Mouse (Mus musculus) liver, adult 2 months (tissue): ENCODE measurements around the gene Tecpr2. TPM values are rescaled to one million over a fixed set of nuclear protein-coding genes. Genes with fewer than 3 reads are reported as not detected.

Experiments used
- DNase-seq: peaks from one replicate; pipeline ENCODE4 v3.0.0-alpha.2; 2011; ENCODE audit warnings: low read depth, low spot score; ENCODE audit errors: extremely low read depth
- H3K27ac ChIP-seq: fragments of 200-500 bp; replicated peaks from 2 replicates; pipeline ENCODE4 v1.5.1; 2012; ENCODE audit warnings: low read depth, mild to moderate bottlenecking, control low read depth, inconsistent platforms, low read length; ENCODE audit not compliant: insufficient read depth
- H3K27me3 ChIP-seq: fragments of 200-500 bp; 2 replicates; pipeline ENCODE4 v1.6.1; 2012; ENCODE audit warnings: mild to moderate bottlenecking, moderate library complexity, low read length, inconsistent platforms; ENCODE audit not compliant: control insufficient read depth, insufficient read depth
- H3K36me3 ChIP-seq: fragments of 200-500 bp; 2 replicates; pipeline ENCODE4 v1.6.1; 2012; ENCODE audit warnings: low read length, inconsistent platforms; ENCODE audit not compliant: control insufficient read depth, insufficient read depth
- H3K4me1 ChIP-seq: fragments of 200-500 bp; 2 replicates; pipeline ENCODE4 v1.6.1; 2011; ENCODE audit warnings: low read length; ENCODE audit not compliant: control insufficient read depth, insufficient read depth
- H3K4me3 ChIP-seq: fragments of 200-500 bp; 2 replicates; pipeline ENCODE4 v1.5.1; 2011; ENCODE audit warnings: low read depth, mild to moderate bottlenecking, control low read depth, low read length, moderate library complexity; ENCODE audit not compliant: insufficient read depth
- H3K79me2 ChIP-seq: fragments of 200-500 bp; 2 replicates; pipeline ENCODE4 v1.6.1; 2012; ENCODE audit warnings: inconsistent platforms, mild to moderate bottlenecking, low read length, moderate library complexity; ENCODE audit not compliant: control insufficient read depth, insufficient read depth
- H3K9ac ChIP-seq: fragments of 200-500 bp; 2 replicates; pipeline ENCODE4 v1.6.1; 2012; ENCODE audit warnings: low read depth, mild to moderate bottlenecking, control low read depth, inconsistent platforms, low read length
- CTCF ChIP-seq: fragments of 200-500 bp; IDR thresholded peaks from 2 replicates; pipeline ENCODE4 v1.5.1; 2011; ENCODE audit warnings: low read depth, low read length, control low read depth
- POLR2A ChIP-seq: fragments of 200-500 bp; IDR thresholded peaks from 2 replicates; pipeline ENCODE4 v1.6.1; 2011; ENCODE audit warnings: low read length, control low read depth; ENCODE audit not compliant: insufficient read depth; ENCODE audit errors: extremely low read depth
- WGBS: fragments of 180-500 bp; shearing (Covaris S2); methylation state at CpG from one replicate; pipeline ENCODE4 v1.1.7; 2018; 5-methylcytosine and 5-hydroxymethylcytosine counted together
- polyA plus RNA-seq: library from polyadenylated mRNA; depleted of rRNA; stranded (reverse); fragments of >200 nt; gene quantifications from 2 replicates; pipeline ENCODE4 v1.2.3, GENCODE M21; 2012
- total RNA-seq: library from RNA; depleted of rRNA; stranded (reverse); fragments of >200 nt; gene quantifications from 2 replicates; pipeline ENCODE4 v1.2.3, GENCODE M21; 2014

Tecpr2 gene
- total and polyA plus RNA-seq, 2 experiments, result 2.5 to 3.8 TPM

DNA sequence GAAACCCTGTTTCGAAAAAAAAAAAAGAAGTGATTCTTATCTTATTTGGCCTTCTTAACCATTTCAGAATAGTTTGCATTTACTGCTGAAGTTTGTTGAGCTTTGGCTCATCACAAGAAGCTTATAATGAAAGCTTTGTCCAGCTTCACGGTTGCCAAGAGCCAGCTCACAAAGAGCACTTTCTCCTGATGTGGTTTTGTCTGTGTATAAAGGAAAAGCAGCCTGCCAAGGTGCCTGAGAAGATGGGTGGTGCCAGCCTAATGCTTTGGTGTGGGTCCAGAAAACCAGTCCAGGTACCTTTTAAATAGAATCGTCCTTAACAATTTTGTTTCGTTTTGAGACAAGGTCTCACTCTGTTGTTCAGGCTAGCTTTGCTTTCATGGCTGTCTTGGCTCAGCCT is 13.0 kb downstream of the Tecpr2 start:
- no peak for DNase-seq
- Histone ChIP-seq H3K4me3 (no peak overlapping the region), H3K36me3 (peaks cover 6% of the 10 kb centered on the region), H3K27me3 (no peaks in the 10 kb centered on the region), H3K4me1 (no peaks in the 10 kb centered on the region), H3K79me2 (no peaks in the 10 kb centered on the region; the same call in 1 of the 2 replicates), H3K27ac (no peak overlapping the region), H3K9ac (no peak overlapping the region)
- WGBS, result 73% methylated on average over 4 of the region's 4 CpGs
- TF ChIP-seq POLR2A, result no peak
- no peak for TF ChIP-seq CTCF

GRCm38 (mm10) chr12:110903536-110903935 is 14.5 kb downstream of the Tecpr2 start:
- Histone ChIP-seq H3K4me1 (no peaks in the 10 kb centered on the region), H3K27me3 (no peaks in the 10 kb centered on the region), H3K27ac (no peak overlapping the region), H3K36me3 (peaks cover 3% of the 10 kb centered on the region; the same call in 1 of the 2 replicates), H3K79me2 (peaks cover 3% of the 10 kb centered on the region; the same call in 1 of the 2 replicates), H3K4me3 (no peak overlapping the region), H3K9ac (no peak overlapping the region)
- WGBS, result 83% methylated on average over 2 of the region's 2 CpGs
- peak; percentile 26 for DNase-seq
- no peak for TF ChIP-seq POLR2A
- TF ChIP-seq CTCF, result peak; percentile 17; the same call in 1 of the 2 replicates

DNA sequence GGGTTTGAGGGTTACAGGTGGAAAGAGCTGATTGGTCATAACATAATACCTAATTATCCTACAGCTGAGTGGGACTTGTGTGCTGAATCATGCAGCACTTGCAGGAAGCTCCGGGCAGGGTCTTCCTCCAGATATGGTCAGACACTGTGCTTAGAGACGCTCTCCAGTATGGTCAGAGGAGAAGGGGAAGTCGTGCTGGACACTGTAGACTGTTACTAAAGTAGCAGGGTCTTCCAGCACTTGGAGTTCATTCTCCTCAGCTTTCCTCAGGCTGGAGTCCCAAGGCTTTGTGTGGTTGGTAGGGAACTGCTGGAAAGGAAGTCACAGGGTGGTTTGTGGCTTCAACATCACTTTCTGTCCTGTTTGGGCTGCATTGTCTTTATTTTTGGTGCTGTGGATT is 18.8 kb downstream of the Tecpr2 start:
- Histone ChIP-seq H3K9ac (no peak overlapping the region), H3K79me2 (peaks cover 3% of the 10 kb centered on the region; the same call in 1 of the 2 replicates)
- no peak for TF ChIP-seq POLR2A
- no peak for TF ChIP-seq CTCF

DNA sequence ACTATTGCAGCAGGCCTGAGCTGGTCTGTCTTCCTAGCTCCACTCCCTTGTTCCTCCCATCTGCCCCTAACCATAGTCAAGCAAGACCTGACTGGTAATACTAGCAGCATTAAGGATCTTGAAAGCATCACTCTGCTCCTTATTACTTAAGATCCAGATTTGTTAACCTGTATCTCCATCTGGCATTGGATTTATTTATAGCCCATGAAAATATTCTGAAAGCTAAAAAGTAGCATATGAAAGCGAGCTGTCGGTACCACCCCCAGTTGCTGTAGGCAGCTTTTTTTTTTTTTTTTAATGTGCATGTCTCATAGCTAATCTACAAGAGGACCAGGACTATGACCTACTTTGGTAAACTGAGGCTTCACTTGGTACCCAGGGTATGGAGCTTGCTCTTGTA is 20.9 kb downstream of the Tecpr2 start:
- Histone ChIP-seq H3K4me1 (no peaks in the 10 kb centered on the region), H3K27ac (no peak overlapping the region), H3K27me3 (no peaks in the 10 kb centered on the region), H3K36me3 (0 out of 2 replicates have a peak, but pooled peaks cover 5% of the 10 kb centered on the region), H3K79me2 (peaks cover 3% of the 10 kb centered on the region; the same call in 1 of the 2 replicates), H3K4me3 (no peak overlapping the region), H3K9ac (no peak overlapping the region)
- no peak for DNase-seq
- TF ChIP-seq POLR2A (no peak), CTCF (no peak)
- WGBS, result 98% methylated on average over 2 of the region's 2 CpGs

More for the DNA sequence above, 18.8 kb downstream of the Tecpr2 start:
- H3K4me1 ChIP-seq, result no peaks in the 10 kb centered on the region
- H3K27me3 ChIP-seq, result no peaks in the 10 kb centered on the region
- H3K36me3 ChIP-seq, result 0 out of 2 replicates have a peak, but pooled peaks cover 2% of the 10 kb centered on the region
- H3K4me3 ChIP-seq, result no peak overlapping the region
- 72% methylated on average over 3 of the region's 3 CpGs for WGBS
- no peak for DNase-seq
- H3K27ac ChIP-seq, result no peak overlapping the region

DNA sequence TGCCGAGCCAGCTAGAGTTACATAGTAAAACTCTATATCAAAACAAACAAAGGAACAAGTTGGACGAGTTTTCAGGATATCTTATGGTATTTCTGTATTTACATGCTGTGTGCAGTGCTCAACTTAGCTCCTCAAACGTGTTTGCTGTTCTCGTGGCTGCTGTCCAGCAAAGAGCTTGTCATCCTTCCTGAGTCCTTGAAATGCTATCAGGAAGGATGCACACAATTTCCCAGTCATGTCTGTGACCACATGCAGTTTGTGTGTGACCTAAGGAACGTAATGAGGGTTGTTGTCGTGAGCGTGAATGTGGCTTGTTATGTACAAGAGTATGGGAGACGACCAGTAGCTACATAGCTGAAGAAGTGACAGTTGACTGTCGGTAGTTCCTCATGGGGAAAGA is 26.7 kb downstream of the Tecpr2 start:
- WGBS, result 75% methylated on average over 9 of the region's 9 CpGs

DNA sequence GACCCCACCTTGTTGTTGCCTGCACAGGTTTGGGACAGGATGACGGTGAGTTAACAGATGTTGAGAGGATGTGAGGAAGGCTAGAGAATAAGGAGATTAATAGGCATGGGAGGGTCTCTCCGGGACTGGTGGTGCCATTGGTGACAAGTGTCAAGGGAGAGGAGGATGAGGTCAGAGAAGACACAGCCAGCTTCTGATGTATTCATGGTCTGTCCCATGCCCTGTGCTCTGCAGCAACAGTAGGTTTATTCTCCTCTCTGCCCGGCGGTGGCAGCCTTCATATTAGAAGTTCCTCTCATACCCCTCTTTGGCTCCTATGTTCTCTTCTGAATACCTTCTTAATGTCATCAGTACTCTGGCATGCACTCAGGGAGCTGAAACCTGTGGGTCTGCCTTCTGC is 31.2 kb downstream of the Tecpr2 start:
- no peak overlapping the region for H3K4me3 ChIP-seq
- H3K79me2 ChIP-seq, result no peaks in the 10 kb centered on the region
- no peaks in the 10 kb centered on the region for H3K4me1 ChIP-seq
- peaks cover 21% of the 10 kb centered on the region; the same call in 1 of the 2 replicates for H3K36me3 ChIP-seq
- H3K9ac ChIP-seq, result no peak overlapping the region
- no peak overlapping the region for H3K27ac ChIP-seq
- 95% methylated on average over 4 of the region's 4 CpGs for WGBS
- DNase-seq, result no peak
- no peaks in the 10 kb centered on the region for H3K27me3 ChIP-seq
- TF ChIP-seq CTCF (no peak), POLR2A (no peak)

More for the DNA sequence above, 26.7 kb downstream of the Tecpr2 start:
- Histone ChIP-seq H3K27ac (no peak overlapping the region), H3K4me3 (no peak overlapping the region), H3K27me3 (no peaks in the 10 kb centered on the region), H3K9ac (no peak overlapping the region), H3K4me1 (no peaks in the 10 kb centered on the region), H3K79me2 (no peaks in the 10 kb centered on the region), H3K36me3 (peaks cover 26% of the 10 kb centered on the region; the same call in 1 of the 2 replicates)
- DNase-seq, result no peak
- TF ChIP-seq CTCF, result no peak
- TF ChIP-seq POLR2A, result no peak
